Mouse (Mus musculus): Measurements from ENCODE around the gene D930048N14Rik.
A peak's percentile ranks its signal among the peaks of the same experiment; 100 is the strongest.
"Not testable (repeated sequence)": the region's sequence is repeated elsewhere in the genome, so short reads cannot be mapped to it uniquely, and the experiment has no call there.

Gene D930048N14Rik

DNA sequence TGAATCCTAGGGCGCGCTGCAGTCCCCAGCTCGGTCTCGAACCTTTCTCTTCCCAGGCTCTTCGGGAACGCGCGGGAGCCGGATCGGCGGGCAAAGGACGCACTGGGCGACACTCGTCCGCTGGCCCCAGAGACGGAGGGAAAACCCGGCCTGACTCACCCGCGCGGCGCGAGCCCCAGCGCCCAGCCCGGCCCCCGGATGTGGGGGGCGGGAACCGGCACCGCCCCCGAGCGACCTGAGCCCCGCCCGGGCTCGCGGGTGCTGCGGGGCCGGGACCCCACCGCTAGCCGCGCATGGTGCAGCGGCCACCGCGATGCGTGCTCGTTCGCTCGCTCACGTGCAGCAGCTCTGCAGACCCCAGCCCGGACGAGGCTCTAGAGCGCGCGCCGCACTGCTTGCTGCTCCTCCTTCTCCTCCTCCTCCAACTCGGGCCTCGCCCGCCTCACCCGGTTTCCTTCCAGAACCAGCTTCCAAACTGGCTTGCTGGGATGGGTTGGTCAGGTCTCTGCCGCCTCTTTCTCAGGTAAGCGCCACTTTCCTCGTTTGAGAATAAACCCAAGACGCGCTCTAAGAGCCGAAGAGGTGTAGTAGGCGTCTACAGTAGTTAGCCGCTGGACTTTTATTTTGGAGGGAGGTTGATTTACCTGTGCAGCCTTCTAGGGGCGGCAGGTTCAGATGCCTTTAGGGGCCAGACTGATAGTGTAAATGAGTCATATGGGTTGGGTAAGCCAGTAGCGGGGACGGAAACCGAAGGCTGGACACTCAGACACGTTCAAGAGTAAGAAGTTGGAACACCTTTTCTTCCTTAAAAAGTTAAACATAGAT is at the start of gene D930048N14Rik, which contains the start of gene N4bp3:
TSS of gene D930048N14Rik (plus strand) at position 264 of the 825 bp plus-strand sequence.
TSS of gene N4bp3 (minus strand) at position 152 of the 825 bp plus-strand sequence.
- DNase-seq (ENCODE audit: extremely low read depth, insufficient read length, low spot score) = peak; percentile 88

DNA sequence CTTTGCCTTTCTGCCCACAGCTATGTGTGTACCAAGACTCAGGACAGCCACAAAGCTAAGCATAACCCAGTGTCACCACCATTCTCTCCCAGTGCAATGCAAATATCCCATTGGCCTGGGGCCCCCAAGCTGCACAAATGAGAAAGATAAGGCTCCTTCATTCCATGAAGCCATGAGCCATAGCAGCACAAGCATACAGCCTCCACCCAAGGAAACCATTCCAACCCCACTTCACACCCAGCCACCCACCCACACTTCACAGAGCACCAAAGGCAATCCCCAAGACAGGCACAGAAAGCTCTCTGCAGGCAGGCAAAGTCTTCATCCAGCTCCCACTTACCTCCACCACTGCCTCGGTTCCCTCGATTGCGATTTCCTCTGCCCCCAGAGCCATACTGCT is 48.5 kb upstream of the D930048N14Rik start:
- DNase-seq (ENCODE audit: extremely low read depth, insufficient read length, low spot score) = no peak

GRCm38 (mm10) chr11:51605602-51606446 is 44.9 kb upstream of the D930048N14Rik start:
- peak; percentile 93 for DNase-seq (ENCODE audit: extremely low read depth, insufficient read length, low spot score)

DNA sequence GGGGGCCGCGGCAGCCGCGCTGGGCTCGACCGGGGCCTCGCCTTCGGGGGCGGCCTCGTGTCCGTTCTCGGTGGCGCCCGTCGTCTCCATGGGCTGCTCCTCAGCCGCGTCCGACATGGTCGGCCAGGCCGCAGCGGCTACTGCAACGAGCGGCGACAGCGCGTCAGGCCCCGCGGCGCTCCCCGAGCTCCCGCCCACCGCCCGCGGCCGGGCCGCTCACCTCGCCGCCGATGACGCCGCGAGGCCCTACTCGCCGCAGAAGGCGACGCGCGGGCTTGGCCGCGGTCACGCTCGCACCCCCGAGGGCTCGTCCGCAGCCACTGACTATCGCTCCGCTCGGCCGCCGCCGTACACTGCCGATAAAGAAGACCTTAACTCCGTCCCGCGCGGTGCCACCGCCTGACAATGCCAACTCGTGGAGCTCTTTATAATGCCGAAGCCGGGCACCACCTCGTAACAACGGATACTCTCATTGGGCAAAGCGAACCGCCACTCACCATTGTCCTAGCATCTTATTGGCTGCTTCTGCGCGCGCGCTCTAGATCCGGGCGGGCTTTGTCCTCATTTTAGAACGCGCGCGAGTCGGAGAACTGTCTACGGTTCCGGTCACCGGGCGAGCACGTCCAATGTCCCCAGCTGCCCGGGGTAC is 44.2 kb upstream of the D930048N14Rik start, which contains the start of gene Hnrnpab:
TSS of gene Hnrnpab (minus strand) at position 401 of the 649 bp plus-strand sequence.
- peak; percentile 90 for DNase-seq (ENCODE audit: extremely low read depth, insufficient read length, low spot score)

- no peak for DNase-seq (ENCODE audit: extremely low read depth, insufficient read length, low spot score)
These were observed 43.5 kb upstream of the D930048N14Rik start for GRCm38 (mm10) chr11:51607096-51607738.

DNA sequence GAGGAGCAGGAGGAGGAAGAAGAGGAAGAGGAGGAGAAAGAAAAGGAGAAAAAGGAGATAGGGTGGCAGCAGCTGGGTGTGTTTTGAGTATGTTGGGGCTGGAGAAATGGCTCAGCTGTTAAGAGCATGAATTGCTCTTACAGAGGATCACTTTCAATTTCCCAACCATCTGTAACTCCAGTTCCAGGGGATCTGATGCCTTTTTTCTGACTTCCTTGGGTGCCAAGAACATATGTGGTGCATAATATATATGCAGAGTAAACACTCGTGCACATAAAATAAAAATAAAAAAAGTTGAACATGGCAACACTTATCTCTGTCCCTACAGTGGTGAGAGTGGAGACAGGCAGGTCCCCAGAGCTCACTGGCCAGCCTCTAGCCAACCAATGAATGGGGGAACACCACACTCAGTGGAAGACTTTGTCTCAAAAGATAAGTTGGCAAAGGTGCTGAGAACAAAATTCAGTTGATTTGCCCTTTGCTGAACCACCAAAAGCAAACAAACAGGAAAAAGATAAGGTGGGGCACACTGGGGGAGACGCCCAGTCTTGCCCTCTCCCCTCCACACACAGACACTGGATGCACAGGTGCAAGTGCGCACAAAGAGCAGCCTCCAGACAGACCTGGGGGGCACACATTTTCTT is 41.4 kb upstream of the D930048N14Rik start:
- DNase-seq (ENCODE audit: extremely low read depth, insufficient read length, low spot score) = no peak

DNA sequence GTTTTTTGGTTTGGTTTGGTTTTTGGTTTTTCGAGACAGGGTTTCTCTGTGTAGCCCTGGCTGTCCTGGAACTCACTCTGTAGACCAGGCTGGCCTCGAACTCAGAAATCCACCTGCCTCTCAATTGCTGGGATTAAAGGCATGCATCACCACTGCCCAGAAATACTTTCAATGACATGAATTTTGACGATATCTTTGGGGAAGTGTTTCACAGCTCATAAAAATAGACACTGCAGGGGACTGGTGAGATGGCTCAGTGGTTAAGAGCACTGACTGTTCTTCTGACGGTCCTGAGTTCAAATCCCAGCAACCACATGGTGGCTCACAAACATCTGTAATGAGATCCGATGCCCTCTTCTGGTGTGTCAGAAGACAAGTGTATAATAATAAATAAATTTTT is 40.8 kb upstream of the D930048N14Rik start:
- not testable (repeated sequence) for DNase-seq (ENCODE audit: extremely low read depth, insufficient read length, low spot score)

DNA sequence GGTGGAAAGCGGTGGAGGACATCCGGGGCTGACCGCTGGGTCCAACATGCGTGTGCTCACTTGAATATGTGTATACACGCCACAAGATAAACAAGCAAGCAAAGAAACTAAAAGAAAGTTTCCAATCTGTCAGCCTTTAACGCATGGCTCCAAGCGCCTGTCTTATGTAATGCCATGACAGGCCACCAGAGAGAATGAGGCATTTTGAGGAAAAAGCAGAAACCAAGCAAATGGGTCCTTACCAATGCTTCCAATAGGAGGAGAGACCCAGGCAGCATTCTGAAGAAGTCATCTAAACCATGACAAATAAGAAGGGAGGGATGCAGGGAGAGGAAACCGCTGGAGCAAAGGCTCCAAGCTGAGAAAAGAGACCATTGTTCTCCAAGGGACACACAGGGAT is 36.5 kb upstream of the D930048N14Rik start:
- DNase-seq (ENCODE audit: extremely low read depth, insufficient read length, low spot score) = no peak

DNA sequence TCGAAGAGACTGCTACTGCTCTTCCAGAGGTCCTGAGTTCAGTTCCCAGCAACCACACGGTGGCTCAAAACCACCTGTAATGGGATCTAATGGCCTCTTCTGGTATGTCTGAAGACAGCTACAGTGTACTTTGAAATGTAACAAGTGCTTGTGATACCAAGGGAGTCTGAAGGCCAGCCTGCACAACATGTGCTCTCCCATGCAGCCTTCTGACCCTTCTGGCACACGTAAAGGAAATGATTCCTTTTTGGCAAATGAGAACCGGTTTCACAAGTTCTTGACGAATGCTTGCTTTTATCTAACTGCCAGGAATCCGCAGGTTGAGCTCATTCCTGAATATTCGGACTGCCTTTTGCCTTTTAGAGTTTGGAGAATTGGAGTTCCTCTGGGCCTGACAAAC is 35.6 kb upstream of the D930048N14Rik start:
- DNase-seq (ENCODE audit: extremely low read depth, insufficient read length, low spot score) = peak; percentile 49

GRCm38 (mm10) chr11:51615601-51616000 is 35.2 kb upstream of the D930048N14Rik start:
- peak; percentile 82 for DNase-seq (ENCODE audit: extremely low read depth, insufficient read length, low spot score)

DNA sequence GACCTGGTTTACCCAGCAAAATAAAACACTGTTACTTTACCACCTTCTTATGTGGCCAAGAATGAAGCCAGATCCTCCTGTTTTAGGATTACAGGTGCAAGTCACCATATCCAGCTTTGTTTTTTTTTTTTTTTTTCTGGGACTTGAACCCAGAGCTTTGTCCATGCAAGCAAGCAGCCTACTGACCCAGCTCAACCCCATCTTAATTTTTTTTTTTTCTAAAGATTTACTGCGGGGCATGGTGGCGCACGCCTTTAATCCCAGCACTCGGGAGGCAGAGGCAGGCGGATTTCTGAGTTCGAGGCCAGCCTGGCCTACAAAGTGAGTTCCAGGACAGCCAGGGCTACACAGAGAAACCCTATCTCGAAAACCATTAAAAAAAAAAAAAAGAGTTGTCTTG is 34.6 kb upstream of the D930048N14Rik start:
- DNase-seq (ENCODE audit: extremely low read depth, insufficient read length, low spot score) = not testable (repeated sequence)

DNA sequence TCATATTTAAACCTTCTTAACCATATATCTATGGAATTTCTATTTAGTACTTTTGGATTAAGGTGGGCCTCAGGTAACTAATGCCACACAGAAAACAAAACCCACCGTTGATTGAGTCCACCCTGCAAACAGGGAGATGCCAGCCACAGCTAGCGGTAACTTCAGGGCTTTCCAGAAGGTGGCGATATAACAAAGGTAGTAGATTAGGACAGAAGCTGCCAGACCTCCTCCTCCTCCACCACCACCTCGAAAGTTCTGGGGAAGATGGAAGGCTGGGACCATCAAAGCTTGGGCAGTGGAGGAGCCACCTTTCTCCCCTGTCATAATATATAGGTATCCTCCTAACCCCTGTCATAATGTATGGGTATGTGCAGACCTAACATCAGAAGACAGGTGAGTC is 33.1 kb upstream of the D930048N14Rik start:
- no peak for DNase-seq (ENCODE audit: extremely low read depth, insufficient read length, low spot score)

DNA sequence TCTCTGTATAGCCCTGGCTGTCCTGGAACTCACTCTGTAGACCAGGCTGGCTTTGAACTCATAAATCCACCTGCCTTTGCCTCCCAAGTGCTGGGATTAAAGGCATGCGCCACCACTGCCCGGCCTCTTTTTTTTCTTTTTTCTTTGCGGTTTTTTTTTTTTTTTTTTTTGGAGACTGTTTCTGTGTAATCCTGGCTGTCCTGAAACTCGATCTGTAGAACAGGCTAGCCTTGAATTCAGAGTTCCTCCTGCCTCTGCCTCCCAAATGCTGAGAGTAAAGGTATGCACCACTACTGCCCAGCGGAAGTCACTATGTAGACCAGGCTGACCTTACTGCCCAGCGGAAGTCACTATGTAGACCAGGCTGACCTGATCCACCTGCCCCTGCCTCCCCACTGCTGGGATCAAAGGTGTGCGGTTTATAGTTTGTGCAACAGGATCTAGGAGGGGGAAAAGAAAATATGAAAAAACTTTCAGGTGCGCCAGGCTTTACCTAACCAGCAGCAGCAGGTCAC is 31.8 kb upstream of the D930048N14Rik start:
- DNase-seq (ENCODE audit: extremely low read depth, insufficient read length, low spot score) = no peak

DNA sequence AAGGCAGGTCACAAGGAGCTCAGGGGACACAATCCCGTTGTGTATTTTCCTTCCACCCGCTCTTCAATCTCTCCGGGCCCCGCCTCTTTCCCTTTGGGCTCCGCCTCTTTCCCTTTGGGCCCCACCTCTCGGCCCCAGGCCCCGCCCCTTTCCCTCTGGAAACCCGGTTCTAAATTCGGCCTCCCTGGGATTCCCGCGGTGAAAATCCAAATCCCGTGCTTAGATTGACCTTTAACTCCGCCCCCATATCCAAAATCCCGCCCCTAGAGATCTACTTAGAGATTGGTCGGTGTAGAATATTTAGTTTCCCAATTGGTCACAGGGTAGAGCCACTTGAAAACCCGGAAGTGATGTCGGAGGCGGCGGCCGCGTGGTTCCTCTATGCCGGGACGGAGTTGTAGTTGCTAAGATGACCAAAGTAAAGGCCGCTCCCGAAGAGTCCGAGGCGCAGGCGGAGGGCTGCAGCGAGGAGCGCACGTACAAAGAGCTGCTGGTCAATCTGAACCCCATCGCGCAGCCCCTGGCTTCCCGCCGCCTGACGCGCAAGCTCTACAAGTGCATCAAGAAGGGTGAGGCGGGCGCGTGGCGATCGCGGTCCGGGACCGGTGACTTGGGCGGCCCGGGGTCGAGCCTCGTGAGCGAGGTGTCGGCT is 31.2 kb upstream of the D930048N14Rik start, which contains the start of gene Nhp2:
TSS of gene Nhp2 (plus strand) at position 327 of the 652 bp plus-strand sequence.
- peak; percentile 96 for DNase-seq (ENCODE audit: extremely low read depth, insufficient read length, low spot score)

DNA sequence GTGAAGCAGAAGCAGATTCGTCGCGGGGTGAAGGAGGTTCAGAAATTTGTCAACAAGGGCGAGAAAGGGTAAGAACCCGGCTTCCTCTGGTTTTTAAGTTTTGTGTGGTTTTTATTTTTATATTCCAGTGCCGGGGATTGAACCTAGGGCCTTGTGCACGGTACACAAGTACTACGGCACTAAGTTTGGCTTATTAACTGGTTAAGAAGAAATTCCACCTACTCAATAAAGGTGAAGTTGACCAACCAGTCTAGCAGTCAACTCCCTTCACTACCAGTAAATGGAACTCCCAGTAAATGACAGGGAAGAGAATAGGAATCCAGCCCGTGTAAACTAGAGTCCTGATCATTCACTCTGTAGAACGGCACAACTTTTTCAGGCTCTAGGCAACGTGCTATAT is 30.7 kb upstream of the D930048N14Rik start:
- no peak for DNase-seq (ENCODE audit: extremely low read depth, insufficient read length, low spot score)

DNA sequence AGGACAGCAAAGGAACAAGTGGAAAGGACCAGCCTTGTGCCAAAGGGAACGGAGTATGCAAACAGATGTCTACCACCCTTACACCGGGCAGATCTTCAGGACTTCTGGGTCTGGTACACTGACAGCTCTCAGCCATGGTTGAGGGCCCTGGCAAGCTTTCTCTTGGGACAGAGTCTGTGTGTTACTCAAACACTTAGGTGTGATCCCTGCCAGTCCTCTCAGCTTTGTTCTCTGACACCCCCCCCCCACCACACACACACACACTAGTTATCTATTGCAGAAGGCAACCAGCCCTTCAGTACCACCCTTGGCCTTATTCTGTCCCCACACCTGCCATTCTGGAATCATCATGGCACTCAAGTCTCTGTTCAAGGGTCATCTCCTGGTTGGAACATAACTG is 29.0 kb upstream of the D930048N14Rik start:
- no peak for DNase-seq (ENCODE audit: extremely low read depth, insufficient read length, low spot score)

DNA sequence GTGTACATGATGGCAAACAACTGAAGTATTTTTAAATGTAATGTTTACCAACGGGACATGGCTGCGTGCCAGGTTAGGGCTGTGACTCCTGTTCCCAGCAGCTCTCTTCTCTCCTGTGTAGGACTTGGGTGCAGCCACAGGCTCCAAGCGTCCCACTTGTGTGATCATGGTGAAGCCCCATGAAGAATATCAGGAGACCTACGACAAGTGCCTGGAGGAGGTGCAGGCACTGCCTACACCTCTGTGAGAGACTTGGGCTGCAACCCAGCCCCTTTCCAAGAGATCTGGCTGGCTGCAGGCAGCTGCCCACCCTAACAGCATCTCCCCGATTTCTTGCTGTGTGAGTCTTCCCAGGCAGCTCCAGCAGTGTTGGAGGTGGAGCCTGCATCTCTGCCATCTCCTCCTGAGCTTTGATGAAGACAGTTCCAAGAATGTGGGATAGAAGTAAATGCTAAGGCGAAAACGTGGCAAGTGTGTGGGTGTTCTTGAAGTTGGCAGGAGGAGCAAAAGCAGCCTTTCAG is 27.7 kb upstream of the D930048N14Rik start:
- DNase-seq (ENCODE audit: extremely low read depth, insufficient read length, low spot score) = no peak

GRCm38 (mm10) chr11:51625187-51625820 is 25.4 kb upstream of the D930048N14Rik start:
- no peak for DNase-seq (ENCODE audit: extremely low read depth, insufficient read length, low spot score)

Measured in 3134 (cell line).